Mouse (Mus musculus) bone marrow macrophage, adult 2 months (primary cell): Measurements from ENCODE around the gene Fdxacb1. TPM values are rescaled to one million over a fixed set of nuclear protein-coding genes. Genes with fewer than 3 reads are reported as not detected.

Source experiments
- H3K27ac ChIP-seq: 2 replicates; pipeline ENCODE4 v1.5.1; 2012; ENCODE audit warnings: low read depth, low read length; ENCODE audit not compliant: insufficient read depth
- H3K4me1 ChIP-seq: 2 replicates; pipeline ENCODE4 v1.6.1; 2012; ENCODE audit warnings: low read length; ENCODE audit not compliant: control insufficient read depth, insufficient read depth
- H3K4me3 ChIP-seq: 2 replicates; pipeline ENCODE4 v1.5.1; 2012; ENCODE audit warnings: mild to moderate bottlenecking, low read length, moderate library complexity; ENCODE audit not compliant: insufficient read depth
- CTCF ChIP-seq: IDR thresholded peaks from 2 replicates; pipeline ENCODE4 v1.5.1; 2012; ENCODE audit warnings: low read depth, mild to moderate bottlenecking, low read length, moderate library complexity
- POLR2A ChIP-seq: IDR thresholded peaks from 2 replicates; pipeline ENCODE4 v1.6.1; 2012; ENCODE audit warnings: mild to moderate bottlenecking, low read depth, low read length, borderline replicate concordance
- polyA plus RNA-seq: library from polyadenylated mRNA; stranded (reverse); fragments of >200 nt; gene quantifications from 2 replicates; pipeline ENCODE4 v1.2.4, GENCODE M21; 2012; ENCODE audit not compliant: missing spikeins, insufficient read depth, insufficient read length

Gene Fdxacb1
- polyA plus RNA-seq, 1 experiment, result 9.5 TPM

DNA sequence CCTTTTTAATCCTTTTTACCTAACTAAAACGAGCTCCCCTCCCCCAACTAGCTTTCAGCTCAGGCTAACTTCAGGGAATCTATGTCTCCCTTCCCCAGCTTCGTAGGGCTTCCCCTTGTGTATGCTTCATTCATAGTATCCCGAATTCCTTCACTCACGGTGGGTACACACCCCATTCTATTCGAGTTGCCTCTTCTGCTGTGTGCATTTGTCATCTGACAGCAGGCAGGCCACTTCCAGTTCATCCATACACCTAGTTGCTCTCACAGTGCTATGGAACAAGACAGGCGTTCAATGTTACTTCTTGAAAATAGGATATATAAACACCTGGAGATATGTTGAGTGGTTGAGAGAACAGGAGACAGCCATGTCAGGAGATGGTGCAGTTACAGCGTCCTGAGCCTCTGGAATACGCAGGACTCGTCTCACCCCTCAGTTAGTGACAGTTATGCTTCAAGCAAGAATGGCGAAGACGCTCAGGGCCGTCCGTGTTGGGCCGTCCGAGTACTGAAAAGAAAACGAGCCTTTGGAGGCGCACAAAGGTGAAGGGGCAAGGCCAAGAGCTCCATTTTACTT is 417 bp upstream of the Fdxacb1 start:
- peaks cover 7% of the 10 kb centered on the region for H3K4me1 ChIP-seq
- H3K27ac ChIP-seq, result peak overlapping the region; percentile 52; the same call in 1 of the 2 replicates
- TF ChIP-seq POLR2A (no peak), CTCF (no peak)
- H3K4me3 ChIP-seq, result peak overlapping the region; percentile 75

DNA sequence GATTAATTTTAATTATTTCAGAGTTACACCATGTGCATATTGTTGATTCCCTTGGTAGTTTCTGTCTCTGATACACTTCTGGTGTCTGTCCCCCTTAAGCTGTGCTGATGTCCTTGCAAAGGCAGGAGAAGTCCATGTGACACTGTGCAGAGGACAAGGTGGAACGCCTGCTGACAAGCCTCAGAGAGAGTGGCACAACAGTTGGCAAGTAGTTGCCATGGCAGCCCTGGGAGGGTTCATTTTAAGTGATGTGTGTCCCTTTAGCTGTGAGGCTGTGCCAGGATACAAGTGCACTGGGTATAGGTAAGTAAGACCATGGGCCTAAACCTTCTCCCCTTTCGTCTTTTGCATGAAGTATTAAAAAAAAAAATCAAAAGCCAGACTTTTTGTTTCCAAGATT is 2.0 kb downstream of the Fdxacb1 start:
- no peak overlapping the region for H3K4me3 ChIP-seq
- peaks cover 15% of the 10 kb centered on the region for H3K4me1 ChIP-seq
- H3K27ac ChIP-seq, result no peak overlapping the region
- TF ChIP-seq POLR2A, result no peak
- no peak for TF ChIP-seq CTCF

GRCm38 (mm10) chr9:50774026-50774462 is 6.0 kb downstream of the Fdxacb1 start:
- TF ChIP-seq POLR2A (no peak), CTCF (no peak)
- Histone ChIP-seq H3K27ac (peak overlapping the region; percentile 86), H3K4me3 (peak overlapping the region; percentile 67; the same call in 1 of the 2 replicates), H3K4me1 (peaks cover 18% of the 10 kb centered on the region)

DNA sequence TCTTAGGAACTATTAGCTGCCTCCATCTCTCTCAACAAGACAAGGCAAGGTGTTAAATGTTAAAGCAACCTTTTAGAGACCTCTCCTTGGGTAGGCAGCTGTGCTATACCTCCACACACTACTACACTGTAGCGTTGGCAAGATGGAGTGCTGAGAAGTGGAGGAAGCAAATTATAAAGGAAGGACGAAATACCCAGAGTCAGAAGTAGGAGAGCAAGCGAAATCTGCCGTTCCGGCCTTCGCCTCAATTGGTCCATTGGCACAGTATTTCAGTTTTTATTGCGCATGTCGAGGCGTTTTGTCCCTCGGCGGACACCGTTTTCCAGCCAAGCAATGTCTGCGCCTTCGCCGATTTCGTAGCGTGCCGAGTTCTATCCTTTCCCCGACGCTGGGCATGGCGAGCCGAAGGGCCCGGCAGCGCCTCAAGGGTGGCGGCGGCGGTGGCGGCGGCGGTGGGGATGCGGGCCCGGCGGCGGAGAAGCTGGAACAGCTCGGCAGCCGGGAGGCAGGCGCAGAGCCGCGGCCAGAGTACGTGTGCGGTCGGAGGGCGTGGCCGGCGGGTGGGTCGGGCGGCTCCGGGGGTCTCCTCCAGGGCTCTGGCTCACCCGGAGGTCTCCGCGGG is 7.1 kb downstream of the Fdxacb1 start, which contains the start of the genes Alg9 and 1110032A03Rik:
TSS of gene Alg9 (plus strand) at position 29 of the 622 bp plus-strand sequence.
TSS of gene 1110032A03Rik (minus strand) at position 530 of the 622 bp plus-strand sequence.
- peak within 1 kb of the TSS; percentile 67 for H3K4me3 ChIP-seq
- peaks cover 15% of the 10 kb centered on the region for H3K4me1 ChIP-seq
- TF ChIP-seq CTCF, result no peak
- no peak for TF ChIP-seq POLR2A
- peak within 1 kb of the TSS; percentile 86 for H3K27ac ChIP-seq

GRCm38 (mm10) chr9:50775662-50776126 is 7.7 kb downstream of the Fdxacb1 start:
- no peak for TF ChIP-seq CTCF
- TF ChIP-seq POLR2A, result no peak
- H3K27ac ChIP-seq, result no peak overlapping the region

DNA sequence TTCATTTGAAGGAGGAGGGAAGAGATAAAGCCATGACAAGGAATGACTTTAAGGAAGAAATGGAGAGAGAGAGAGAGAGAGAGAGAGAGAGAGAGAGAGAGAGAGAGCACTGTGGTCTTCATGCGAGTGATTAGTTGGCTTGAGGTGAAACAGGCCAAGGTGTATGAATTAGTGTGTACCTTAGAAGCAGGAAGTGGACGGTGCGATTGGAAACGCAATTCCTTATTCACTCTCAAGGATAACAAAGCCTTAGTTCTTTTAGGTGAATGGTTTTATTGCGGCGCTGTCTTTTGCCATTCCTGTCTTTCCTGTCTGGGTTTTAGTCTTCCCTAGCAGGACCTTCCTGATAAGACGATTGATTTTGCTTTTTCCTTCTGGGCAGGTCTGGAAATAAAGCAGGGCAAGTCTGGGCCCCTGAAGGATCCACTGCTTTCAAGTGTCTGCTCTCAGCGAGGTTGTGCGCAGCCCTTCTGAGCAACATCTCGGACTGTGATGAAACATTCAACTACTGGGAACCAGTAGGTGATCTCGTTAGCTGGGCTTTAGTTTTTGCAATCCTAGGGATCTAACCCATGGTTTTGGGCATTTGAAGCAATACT is 8.2 kb downstream of the Fdxacb1 start:
- no peak for TF ChIP-seq POLR2A
- TF ChIP-seq CTCF, result no peak
- peak overlapping the region; percentile 67 for H3K4me3 ChIP-seq
- H3K27ac ChIP-seq, result no peak overlapping the region
- peaks cover 15% of the 10 kb centered on the region for H3K4me1 ChIP-seq

More at GRCm38 (mm10) chr9:50775662-50776126, 7.7 kb downstream of the Fdxacb1 start:
- Histone ChIP-seq H3K4me3 (peak overlapping the region; percentile 67), H3K4me1 (peaks cover 15% of the 10 kb centered on the region)

GRCm38 (mm10) chr9:50782155-50782554 is 14.1 kb downstream of the Fdxacb1 start:
- Histone ChIP-seq H3K4me1 (peaks cover 2% of the 10 kb centered on the region; the same call in 1 of the 2 replicates), H3K27ac (no peak overlapping the region), H3K4me3 (no peak overlapping the region)
- TF ChIP-seq POLR2A, result no peak
- peak; percentile 61 for TF ChIP-seq CTCF

DNA sequence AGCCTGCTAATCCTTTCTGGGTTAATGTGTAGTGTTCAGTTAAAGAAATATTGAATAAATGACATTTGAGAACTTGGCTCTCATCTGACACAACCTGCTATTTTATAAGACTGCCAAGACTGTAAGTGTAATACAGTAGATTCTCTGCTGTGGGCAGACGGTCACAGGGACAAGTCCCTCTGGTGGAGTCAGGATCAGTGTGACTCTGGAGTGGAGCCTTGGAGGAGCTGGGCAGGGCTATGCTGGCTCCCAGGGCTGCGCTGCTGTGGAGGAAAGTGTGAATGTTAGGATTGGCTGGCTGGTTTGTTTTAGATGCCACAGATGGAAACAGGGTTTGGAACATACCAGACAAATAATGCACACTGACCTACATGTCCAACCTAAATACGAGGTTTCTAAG is 27.2 kb downstream of the Fdxacb1 start:
- H3K4me1 ChIP-seq, result peaks cover 7% of the 10 kb centered on the region
- TF ChIP-seq POLR2A (no peak), CTCF (no peak)
- no peak overlapping the region for H3K27ac ChIP-seq
- no peak overlapping the region for H3K4me3 ChIP-seq

DNA sequence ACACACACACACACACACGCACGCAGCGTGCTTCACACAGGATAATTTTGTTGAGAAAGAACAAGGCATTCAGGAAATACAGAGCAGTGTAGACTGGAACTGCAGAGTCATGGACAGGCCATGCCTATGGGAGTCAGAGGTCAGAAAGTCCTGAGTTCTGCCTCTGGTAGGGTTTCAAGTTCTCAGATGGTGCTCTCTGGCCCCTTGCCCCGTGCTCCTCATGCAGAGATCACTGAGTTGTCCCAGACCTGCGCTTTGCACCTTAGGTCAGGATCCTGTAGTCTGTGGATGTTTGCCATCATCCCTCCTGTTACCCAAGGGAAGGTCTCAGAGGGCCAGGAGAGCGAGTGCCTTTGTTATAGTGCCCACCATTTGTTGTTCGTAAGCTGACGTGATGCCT is 28.7 kb downstream of the Fdxacb1 start:
- Histone ChIP-seq H3K27ac (no peak overlapping the region), H3K4me1 (peaks cover 7% of the 10 kb centered on the region), H3K4me3 (no peak overlapping the region)
- TF ChIP-seq POLR2A (no peak), CTCF (no peak)

DNA sequence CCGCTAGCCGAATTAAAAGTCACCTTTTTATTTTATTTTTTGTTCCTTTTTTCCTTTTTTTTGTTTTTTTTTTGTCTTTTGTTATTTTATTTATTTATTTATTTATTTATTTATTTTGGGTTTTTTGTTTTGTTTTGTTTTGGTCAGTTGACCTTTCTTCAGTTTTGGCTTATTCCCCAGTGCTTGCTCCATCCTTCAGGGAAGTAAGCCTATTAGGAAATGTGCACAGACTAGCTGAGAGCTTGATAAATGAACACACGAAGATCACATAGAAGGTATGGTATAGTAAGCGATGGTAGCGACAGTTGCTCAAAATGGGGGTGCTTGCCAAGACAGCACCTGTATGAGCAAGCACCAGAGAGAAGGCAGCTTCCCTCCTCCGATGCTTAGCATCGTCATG is 29.6 kb downstream of the Fdxacb1 start:
- no peak overlapping the region for H3K27ac ChIP-seq

More for the DNA sequence above, 29.6 kb downstream of the Fdxacb1 start:
- Histone ChIP-seq H3K4me3 (no peak overlapping the region), H3K4me1 (peaks cover 7% of the 10 kb centered on the region)
- no peak for TF ChIP-seq POLR2A
- TF ChIP-seq CTCF, result no peak
